Mouse (Mus musculus) forebrain, embryonic 16.5 days (tissue): ENCODE measurements around the gene Apol7c. TPM values are rescaled to one million over a fixed set of nuclear protein-coding genes. Genes with fewer than 3 reads are reported as not detected.
"Not testable (repeated sequence)": the region's sequence is repeated elsewhere in the genome, so short reads cannot be mapped to it uniquely, and the experiment has no call there.

Source experiments
- ATAC-seq: fragments of 200-750 bp; cut with Nextera tagmentation; 2 replicates; pipeline ENCODE4 v1.8.0; 2017; ENCODE audit warnings: mild to moderate bottlenecking, moderate library complexity
- H3K27ac ChIP-seq: fragments of 300-500 bp; sonication (generic); 2 replicates; pipeline ENCODE4 v1.5.1; 2014; ENCODE audit warnings: low read length, control low read depth
- H3K27me3 ChIP-seq: fragments of 300-500 bp; sonication (generic); replicated peaks from 2 replicates; pipeline ENCODE4 v1.6.1; 2014; ENCODE audit warnings: low read length; ENCODE audit not compliant: control insufficient read depth, insufficient read depth
- H3K36me3 ChIP-seq: fragments of 300-500 bp; sonication (generic); 2 replicates; pipeline ENCODE4 v1.6.1; 2014; ENCODE audit not compliant: control insufficient read depth, insufficient read depth
- H3K4me1 ChIP-seq: fragments of 300-500 bp; sonication (generic); replicated peaks from 2 replicates; pipeline ENCODE4 v1.6.1; 2014; ENCODE audit warnings: low read length; ENCODE audit not compliant: control insufficient read depth, insufficient read depth
- H3K4me2 ChIP-seq: fragments of 300-500 bp; sonication (generic); 2 replicates; pipeline ENCODE4 v1.6.1; 2014; ENCODE audit warnings: mild to moderate bottlenecking, low read length, control low read depth
- H3K4me3 ChIP-seq: fragments of 300-500 bp; sonication (generic); replicated peaks from 2 replicates; pipeline ENCODE4 v1.5.1; 2014; ENCODE audit warnings: mild to moderate bottlenecking, low read length, control low read depth
- H3K9ac ChIP-seq: fragments of 300-500 bp; sonication (generic); replicated peaks from 2 replicates; pipeline ENCODE4 v1.6.1; 2014; ENCODE audit warnings: low read depth, low read length, control low read depth
- H3K9me3 ChIP-seq: fragments of 300-500 bp; sonication (generic); 2 replicates; pipeline ENCODE4 v1.6.1; 2016; ENCODE audit warnings: low read length; ENCODE audit not compliant: control insufficient read depth
- WGBS: fragments of 180-500 bp; shearing (Covaris S2); extraction: QIAGEN DNeasy Blood & Tissue Kit; methylation state at CpG from one replicate; pipeline ENCODE4 v1.1.7; 2014; 5-methylcytosine and 5-hydroxymethylcytosine counted together
- polyA plus RNA-seq: library from polyadenylated mRNA; unstranded; fragments of >200 nt; fragmentation: Nextera tagmentation; extraction: Ambion mirVana; gene quantifications from 2 replicates; pipeline ENCODE4 v1.2.1, GENCODE M21; 2015

Gene Apol7c
- polyA plus RNA-seq, 1 experiment from 2014 or later, result not detected

DNA sequence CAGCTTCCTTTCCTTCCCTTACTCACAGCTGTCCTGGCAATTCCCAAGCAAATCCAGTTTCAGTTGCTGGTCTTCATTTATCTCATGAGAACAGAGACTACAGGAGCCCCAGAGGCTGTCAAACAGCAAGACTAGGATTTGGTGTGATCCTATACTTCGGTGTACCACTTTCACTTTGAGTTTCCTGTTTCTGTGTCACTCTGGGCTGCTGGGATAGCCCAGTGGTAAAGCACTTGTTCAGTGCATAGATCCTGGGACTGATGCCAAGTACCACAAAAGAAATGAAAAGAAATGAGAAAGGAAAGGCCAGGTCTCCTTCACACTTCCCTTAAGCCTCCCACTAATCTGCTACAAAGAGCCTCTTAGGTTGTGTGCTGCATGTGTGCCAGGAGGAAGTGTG is 38.4 kb downstream of the Apol7c start:
- not testable (repeated sequence) for H3K9me3 ChIP-seq, H3K27ac ChIP-seq, H3K4me1 ChIP-seq, H3K27me3 ChIP-seq, H3K36me3 ChIP-seq, H3K4me3 ChIP-seq, H3K4me2 ChIP-seq, H3K9ac ChIP-seq, ATAC-seq
- WGBS, result 40% methylated on average over 1 of the region's 1 CpGs

DNA sequence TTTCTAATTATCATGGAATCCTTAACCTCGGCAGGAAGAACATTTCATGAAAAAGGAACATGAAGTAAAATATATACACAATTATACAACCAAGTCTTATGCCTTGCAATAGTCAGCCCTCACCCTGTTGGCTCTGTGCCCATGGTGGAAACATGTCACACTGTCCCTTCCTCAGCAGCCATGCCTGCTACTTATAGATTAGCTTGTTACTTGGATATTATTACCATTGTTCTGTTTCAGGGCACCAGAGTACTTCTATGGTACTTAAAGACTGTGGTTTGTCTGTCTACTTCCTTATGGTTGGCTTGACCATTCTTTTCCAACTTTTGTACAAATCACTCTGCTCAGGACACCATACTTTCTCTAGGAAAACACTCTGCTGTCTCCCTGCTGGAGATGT is 39.9 kb downstream of the Apol7c start:
- not testable (repeated sequence) for H3K9ac ChIP-seq, H3K27ac ChIP-seq, ATAC-seq, H3K27me3 ChIP-seq, H3K4me2 ChIP-seq, H3K4me1 ChIP-seq, H3K36me3 ChIP-seq, H3K4me3 ChIP-seq, H3K9me3 ChIP-seq
- WGBS, result no CpG with 5 or more reads among the region's 1 CpGs

DNA sequence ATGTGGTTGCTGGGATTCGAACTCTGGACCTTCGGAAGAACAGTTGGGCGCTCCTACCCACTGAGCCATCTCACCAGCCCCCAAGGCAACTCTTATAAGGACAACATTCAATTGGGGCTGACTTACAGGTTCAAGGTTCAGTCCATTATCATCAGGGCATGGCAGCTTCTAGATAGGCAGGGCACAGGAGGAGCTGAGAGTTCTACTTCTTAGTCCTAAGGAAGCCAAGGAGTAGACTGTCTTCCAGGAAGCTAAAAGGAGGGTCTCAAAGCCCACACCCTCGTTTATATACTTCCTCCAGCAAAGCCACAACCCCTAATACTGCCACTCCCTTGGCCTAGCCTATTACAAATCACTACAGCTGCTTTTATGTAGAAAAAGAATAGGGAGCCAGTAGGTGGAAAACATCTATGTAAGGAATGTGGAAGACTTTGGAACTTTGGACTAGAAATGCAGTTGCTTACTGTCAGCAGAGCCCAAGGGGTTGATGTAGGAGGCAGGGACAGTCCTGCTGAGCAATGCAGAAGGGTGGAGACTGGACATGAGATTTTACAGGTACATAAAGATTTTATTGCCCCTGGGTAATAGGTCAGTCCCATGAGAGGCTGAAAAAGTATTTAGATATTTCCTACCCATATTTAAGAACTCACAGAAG is 50.8 kb downstream of the Apol7c start:
- ATAC-seq, result no peak
- H3K27me3 ChIP-seq, result no peaks in the 10 kb centered on the region
- WGBS, result 77% methylated on average over 4 of the region's 4 CpGs

DNA sequence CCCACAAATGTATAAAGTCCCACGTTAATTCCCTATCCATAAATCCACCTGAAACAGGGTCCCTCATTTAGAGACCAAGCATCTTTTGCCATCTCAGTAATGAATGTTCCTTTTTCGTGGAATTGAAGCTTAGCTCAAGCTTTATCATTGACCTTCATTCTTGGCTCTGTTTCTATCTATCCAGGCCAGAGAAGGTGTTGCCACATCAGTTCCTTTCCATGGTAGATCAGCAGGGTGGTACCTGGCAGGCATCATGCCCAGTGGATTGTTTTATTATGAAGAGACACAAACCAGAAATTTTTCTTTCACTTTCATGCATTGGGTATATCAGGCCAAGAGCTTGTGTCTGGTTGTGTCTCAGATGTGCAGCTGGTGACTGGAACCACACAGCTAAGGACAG is 56.4 kb downstream of the Apol7c start, which contains the start of gene Apol10a:
Gene Apol10a, plus strand, starts transcription at position 355 of the 400 bp plus-strand sequence.
- not testable (repeated sequence) for ATAC-seq, H3K27ac ChIP-seq, H3K4me2 ChIP-seq, H3K27me3 ChIP-seq, H3K4me3 ChIP-seq, H3K9me3 ChIP-seq, H3K9ac ChIP-seq, H3K36me3 ChIP-seq, H3K4me1 ChIP-seq
- 70% methylated on average over 2 of the region's 2 CpGs for WGBS

More for the DNA sequence above, 50.8 kb downstream of the Apol7c start:
- H3K27ac ChIP-seq, result no peak overlapping the region
- H3K4me3 ChIP-seq, result no peak overlapping the region
- no peaks in the 10 kb centered on the region for H3K9me3 ChIP-seq
- no peaks in the 10 kb centered on the region for H3K4me1 ChIP-seq
- H3K4me2 ChIP-seq, result no peak overlapping the region
- no peaks in the 10 kb centered on the region for H3K36me3 ChIP-seq
- H3K9ac ChIP-seq, result no peak overlapping the region

Other genes with a start within 250 kb of the Apol7c start
- 212 and 226 TPM in 2 replicates for gene Rbfox2, start 226.3 kb downstream of the Apol7c start, polyA plus RNA-seq
- gene Apol7a, start 134.2 kb downstream of the Apol7c start, polyA plus RNA-seq, result not detected in 2 replicates
- 0.09 TPM in 1 of 2 replicates, not detected in the other for gene Apol9a, start 122.2 kb downstream of the Apol7c start, polyA plus RNA-seq
- gene Apol7b, start 85.8 kb downstream of the Apol7c start, polyA plus RNA-seq, result not detected in 2 replicates
- not detected in 2 replicates for gene Apol10a, start 56.3 kb downstream of the Apol7c start, polyA plus RNA-seq
- not detected in 2 replicates for gene Apol11a, start 25.0 kb downstream of the Apol7c start, polyA plus RNA-seq
- gene 1700025B11Rik, start 28.6 kb upstream of the Apol7c start, polyA plus RNA-seq, result not detected in 2 replicates
- not detected in 2 replicates for gene Apol10b, start 62.8 kb upstream of the Apol7c start, polyA plus RNA-seq
- not detected in 2 replicates for gene Gm36245, start 65.9 kb upstream of the Apol7c start, polyA plus RNA-seq
- gene Apol11b, start 110.0 kb upstream of the Apol7c start, polyA plus RNA-seq, result not detected in 2 replicates
- gene Apol7e, start 165.5 kb upstream of the Apol7c start, polyA plus RNA-seq, result not detected in 2 replicates
- gene Apol9b, start 195.7 kb upstream of the Apol7c start, polyA plus RNA-seq, result not detected in 2 replicates
- gene Apol8, start 223.7 kb upstream of the Apol7c start, polyA plus RNA-seq, result 0.22 TPM in 1 of 2 replicates, not detected in the other